Mouse (Mus musculus): ENCODE data around the gene Arl6ip4.

DNA sequence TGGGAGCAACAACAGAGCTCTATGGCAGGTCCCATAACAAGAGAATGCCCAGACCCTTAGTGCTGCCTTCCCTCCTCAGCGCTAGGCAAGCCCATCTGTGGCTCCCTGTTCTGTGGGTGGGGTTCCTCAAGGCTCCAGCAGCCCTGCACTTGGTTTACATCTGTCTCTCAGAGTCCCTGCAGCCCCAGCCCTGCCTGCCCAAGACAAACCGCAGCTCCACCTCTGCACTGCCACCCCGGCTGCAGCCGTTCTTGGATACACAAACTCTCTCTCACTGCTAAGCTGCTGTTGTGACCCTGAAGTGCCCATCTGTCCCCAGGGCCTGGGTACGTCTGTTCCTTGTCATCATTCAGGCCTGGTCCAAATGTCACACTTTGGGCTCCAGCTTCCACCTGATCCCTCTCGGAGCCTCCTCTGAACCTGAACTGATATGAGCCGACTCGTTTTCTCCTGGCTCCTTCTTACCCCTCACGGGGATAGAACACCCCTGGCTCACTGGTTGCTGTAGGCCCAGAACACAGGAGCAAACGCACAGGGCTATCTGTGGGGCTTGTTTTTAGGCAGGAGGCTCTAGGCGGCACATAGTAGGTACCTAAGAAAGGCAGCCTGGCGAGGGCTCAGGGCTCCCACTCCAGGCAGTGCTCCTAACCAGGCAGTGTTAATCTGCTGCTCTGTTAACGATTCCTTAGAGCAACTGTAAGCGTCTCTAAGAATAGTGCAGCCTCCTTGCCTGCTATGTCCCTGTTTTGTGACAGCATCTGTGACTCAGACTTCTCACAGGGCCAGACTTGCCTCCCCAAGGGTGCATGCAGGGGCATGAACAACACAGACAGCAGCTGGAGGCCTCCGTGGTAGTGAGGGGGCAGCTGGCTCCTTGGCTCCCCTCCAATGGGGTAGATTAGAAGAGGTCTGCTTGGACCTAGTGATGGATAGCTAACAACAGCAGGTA, 50.0 kb downstream of the Arl6ip4 start:
- TF ChIP-seq POLR2A (IDR thresholded peaks at IDR 0.05; ENCODE audit: low read depth, low read length) (no peak), CTCF (conservative IDR thresholded peaks at IDR 0.05; ENCODE audit: insufficient read depth, insufficient read length, low read depth, low read length) (no peak)
